Mouse (Mus musculus): ENCODE data around the gene Ubl7.

DNA sequence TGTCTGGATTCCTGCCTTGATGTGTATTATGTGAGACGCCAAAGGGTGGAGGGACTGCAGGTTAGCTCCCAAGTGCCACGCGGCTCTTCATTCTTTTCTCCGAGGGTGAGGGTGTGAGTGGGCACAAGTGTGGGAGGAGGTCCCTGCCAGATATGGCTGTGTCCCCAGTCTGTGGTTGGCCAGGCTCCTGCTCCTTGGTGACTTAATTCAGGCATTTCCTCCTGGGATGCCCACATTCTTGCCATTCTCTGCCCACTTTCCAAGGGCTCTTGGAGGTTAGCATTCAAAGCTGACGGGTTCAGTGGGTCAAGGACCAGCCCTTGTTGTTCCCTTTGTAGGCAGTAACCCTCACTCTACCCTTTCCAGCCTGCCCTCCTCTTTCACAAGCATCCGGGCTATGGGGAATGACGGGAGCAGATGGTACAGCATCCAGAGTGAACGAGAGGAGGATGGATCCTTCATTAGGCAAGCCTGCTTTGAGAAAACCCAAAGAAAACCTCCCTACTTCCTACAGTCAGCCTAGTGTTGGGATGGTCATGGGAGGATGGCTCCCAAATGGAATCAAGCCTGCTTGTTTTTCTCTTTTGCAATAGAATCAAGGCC, 38.4 kb downstream of the Ubl7 start:
- TF ChIP-seq CTCF (IDR thresholded peaks at IDR 0.05; ENCODE audit: extremely low read depth, insufficient read depth, insufficient read length, insufficient replicate concordance): no peak
- no peak for TF ChIP-seq POLR2A (IDR thresholded peaks at IDR 0.05; ENCODE audit: low read depth, low read length)
